ENCODE assay signal across 27 mouse cellular contexts in the genomic region with DNA sequence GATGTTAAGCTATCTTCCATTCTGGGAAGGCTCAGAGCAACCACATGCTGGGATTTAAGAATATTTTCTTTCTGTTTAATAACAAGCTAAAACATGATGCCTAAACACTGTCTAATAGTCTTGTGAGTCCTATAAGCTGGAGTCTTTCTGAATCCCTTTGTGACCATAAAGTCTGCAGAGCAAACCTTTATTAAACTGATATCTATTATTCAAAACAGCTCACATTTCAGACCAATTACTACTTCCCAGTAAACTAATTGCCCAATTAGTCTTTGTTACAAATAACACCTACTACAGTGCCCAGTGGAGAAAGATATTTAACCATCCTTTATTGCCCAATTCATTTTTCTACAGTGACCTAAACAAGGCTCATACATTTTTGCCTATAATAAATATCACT.
"Had no signal": no experiment of that assay in that cellular context is flagged by ENCODE, and none has a peak within 500 bp of the region (broad histone marks: within the 10 kb centered on the region; RNA-seq: fewer than 3 reads in every experiment).

No protein-coding gene starts in this region.

- H3K27ac ChIP-seq: heart, adult 2 months; heart, embryonic 13.5 days; heart, embryonic 15.5 days; hindbrain, embryonic 10.5 days; hindbrain, embryonic 13.5 days; hindbrain, embryonic 15.5 days; hindbrain, postnatal 0 days; kidney, embryonic 15.5 days; kidney, postnatal 0 days; limb, embryonic 13.5 days; limb, embryonic 15.5 days; liver, embryonic 12.5 days had no signal

- H3K9ac ChIP-seq: heart, embryonic 13.5 days; heart, embryonic 15.5 days; hindbrain, embryonic 13.5 days; hindbrain, embryonic 15.5 days; kidney, embryonic 15.5 days; limb, embryonic 13.5 days; limb, embryonic 15.5 days; liver, embryonic 12.5 days had no signal

- H3K9me3 ChIP-seq: heart, embryonic 13.5 days; heart, embryonic 15.5 days; hindbrain, embryonic 10.5 days; hindbrain, embryonic 13.5 days; hindbrain, embryonic 15.5 days; kidney, embryonic 15.5 days; limb, embryonic 13.5 days; limb, embryonic 15.5 days; liver, embryonic 12.5 days had no signal

- H3K4me1 ChIP-seq: heart, embryonic 13.5 days; heart, embryonic 15.5 days; hindbrain, embryonic 10.5 days; hindbrain, embryonic 13.5 days; hindbrain, embryonic 15.5 days; kidney, embryonic 15.5 days; limb, embryonic 13.5 days; limb, embryonic 15.5 days; liver, embryonic 12.5 days had no signal

- H3K27me3 ChIP-seq: heart, embryonic 13.5 days; heart, embryonic 15.5 days; hindbrain, embryonic 13.5 days; hindbrain, embryonic 15.5 days; kidney, embryonic 15.5 days; limb, embryonic 13.5 days; limb, embryonic 15.5 days; liver, embryonic 12.5 days had no signal

- H3K4me2 ChIP-seq: heart, embryonic 11.5 days; heart, embryonic 13.5 days; heart, embryonic 15.5 days; hindbrain, embryonic 13.5 days; hindbrain, embryonic 15.5 days; kidney, embryonic 15.5 days; limb, embryonic 13.5 days; limb, embryonic 15.5 days; liver, embryonic 12.5 days had no signal

- ATAC-seq: hindbrain, postnatal 0 days; intestine, embryonic 16.5 days; liver, embryonic 12.5 days had no signal

- H3K36me3 ChIP-seq: heart, embryonic 13.5 days; heart, embryonic 15.5 days; hindbrain, embryonic 10.5 days; hindbrain, embryonic 13.5 days; hindbrain, embryonic 15.5 days; kidney, embryonic 15.5 days; limb, embryonic 13.5 days; limb, embryonic 15.5 days; liver, embryonic 12.5 days had no signal

- DNase-seq: gastrocnemius, postnatal 14 days; gastrocnemius, postnatal 36 days; heart, adult 11 months; heart, adult 2 months; heart, postnatal 14 days; heart, postnatal 4 days; kidney, adult 11 months; kidney, adult 2 months; kidney, adult 9 months; kidney, postnatal 14 days; kidney, postnatal 36 days; layer of hippocampus, adult 9-11 months; layer of hippocampus, postnatal 36 days; left cerebral cortex, postnatal 4 days had no signal

- H3K4me3 ChIP-seq: heart, adult 2 months; heart, embryonic 13.5 days; heart, embryonic 15.5 days; hindbrain, embryonic 10.5 days; hindbrain, embryonic 13.5 days; hindbrain, embryonic 15.5 days; kidney, embryonic 15.5 days; limb, embryonic 13.5 days; limb, embryonic 15.5 days; liver, embryonic 12.5 days had no signal
